Mouse (Mus musculus): Measurements from ENCODE around the gene Syt7.

GRCm38 (mm10) chr19:10454718-10455436 is 66.0 kb downstream of the Syt7 start:
- TF ChIP-seq POLR2A (IDR thresholded peaks at IDR 0.05; ENCODE audit: insufficient read depth, low read length) (no peak), CTCF (IDR thresholded peaks at IDR 0.05; ENCODE audit: low read depth, low read length) (no peak), EP300 (IDR thresholded peaks at IDR 0.05; ENCODE audit: insufficient read depth, low read depth, low read length) (no peak)
